Mouse (Mus musculus) thymus, postnatal 14 days (tissue): ENCODE measurements around the gene Celf2.

Experiments used
- DNase-seq: peaks from one replicate; pipeline ENCODE4 v3.0.0; 2021

Gene Celf2

DNA sequence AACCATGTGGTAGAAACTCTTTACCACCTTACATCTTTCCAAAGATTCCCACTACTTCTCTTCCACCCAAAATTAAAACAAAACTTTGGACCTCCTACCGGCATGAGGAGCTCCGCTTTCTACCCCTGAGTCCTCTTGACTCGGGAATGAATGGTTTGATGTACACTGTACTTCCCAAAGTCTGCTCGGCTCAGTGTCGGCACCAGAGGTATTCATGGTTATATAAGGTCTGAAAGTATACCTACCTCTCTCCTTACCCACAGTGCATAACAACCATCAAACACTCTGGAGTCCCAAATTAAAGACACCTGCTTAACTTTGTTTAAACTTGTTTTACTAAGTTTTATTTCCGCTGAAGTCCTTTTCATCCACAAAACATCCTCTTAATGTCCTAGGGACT is 679.3 kb downstream of the Celf2 start:
- no peak for DNase-seq

DNA sequence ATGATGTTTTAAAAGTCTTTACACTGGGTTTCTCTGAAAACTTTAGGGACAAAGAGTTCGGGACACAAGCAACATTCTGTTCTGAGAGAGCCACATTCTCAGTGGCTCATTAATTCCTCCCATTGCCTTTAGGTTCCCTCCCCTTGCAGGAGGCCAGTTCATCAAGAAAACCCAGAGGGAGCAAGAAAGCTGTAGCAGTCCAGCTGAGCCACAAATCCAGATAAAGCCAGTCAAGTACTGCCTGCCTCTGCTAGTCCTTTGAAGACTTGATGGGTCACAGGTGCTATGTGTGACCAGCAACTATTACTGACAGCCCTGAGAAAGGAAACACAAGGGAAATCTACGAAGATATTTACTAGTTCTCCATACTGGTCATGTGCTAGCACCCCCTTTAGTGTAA is 681.8 kb downstream of the Celf2 start:
- no peak for DNase-seq

GRCm38 (mm10) chr2:6823021-6823420 is 686.3 kb downstream of the Celf2 start:
- no peak for DNase-seq

DNA sequence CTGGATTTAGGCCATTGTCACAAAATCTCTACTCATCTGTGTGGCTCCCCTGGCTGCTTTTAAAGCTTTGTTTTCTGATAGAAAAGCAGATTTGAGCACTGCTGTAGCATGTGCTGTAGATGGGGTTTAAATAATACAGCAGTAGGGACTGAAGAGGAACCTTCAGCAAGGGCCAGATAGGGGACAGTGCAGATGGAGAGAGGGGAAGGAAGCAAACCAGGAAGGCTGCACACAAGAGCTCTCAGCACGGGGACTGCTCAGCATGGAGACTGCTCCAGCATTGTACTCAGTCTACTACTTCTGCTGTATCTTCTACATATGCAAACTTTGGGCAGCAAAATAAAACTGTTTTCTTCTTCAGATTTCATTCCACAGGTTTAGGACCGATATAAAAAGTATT is 687.8 kb downstream of the Celf2 start:
- DNase-seq, result no peak

DNA sequence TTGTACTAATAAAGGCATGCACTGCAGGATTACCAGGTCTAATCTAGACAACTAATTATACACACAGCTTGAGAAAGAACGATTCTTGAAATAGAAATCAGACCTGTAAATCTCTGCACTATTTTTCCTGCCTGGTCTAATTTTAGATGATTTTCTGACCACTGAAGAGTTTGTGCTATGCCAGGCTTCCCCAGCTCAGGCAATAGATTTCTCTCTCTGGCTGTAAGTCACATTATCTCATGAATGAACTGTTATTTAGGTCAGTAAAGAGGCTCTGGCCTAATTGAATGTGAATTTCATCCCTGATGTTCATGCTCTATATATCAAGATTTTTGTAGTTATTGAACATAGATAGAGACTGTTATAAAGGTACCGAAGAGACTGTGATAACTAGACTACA is 694.1 kb downstream of the Celf2 start:
- DNase-seq, result no peak

- no peak for DNase-seq
Observed at GRCm38 (mm10) chr2:6808736-6809135, 700.6 kb downstream of the Celf2 start.

DNA sequence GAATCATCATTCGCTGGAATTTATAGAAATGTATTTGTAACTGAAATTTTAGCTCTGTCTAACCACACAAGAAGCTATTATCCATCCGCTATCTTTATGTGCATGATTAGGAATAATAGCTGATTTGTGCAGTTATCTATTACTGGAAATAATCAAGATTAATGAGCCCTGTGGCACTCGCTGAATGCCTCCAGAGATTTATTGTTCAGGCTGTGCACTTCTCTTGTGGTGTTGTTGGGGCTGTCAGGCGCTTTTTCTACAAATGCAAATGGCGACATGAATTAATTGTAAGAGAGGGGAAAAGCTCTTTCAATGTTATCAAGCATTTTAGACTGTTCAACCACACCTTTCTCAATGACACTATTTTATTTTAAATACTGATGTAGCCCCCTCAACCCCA is 712.6 kb downstream of the Celf2 start:
- DNase-seq, result no peak

DNA sequence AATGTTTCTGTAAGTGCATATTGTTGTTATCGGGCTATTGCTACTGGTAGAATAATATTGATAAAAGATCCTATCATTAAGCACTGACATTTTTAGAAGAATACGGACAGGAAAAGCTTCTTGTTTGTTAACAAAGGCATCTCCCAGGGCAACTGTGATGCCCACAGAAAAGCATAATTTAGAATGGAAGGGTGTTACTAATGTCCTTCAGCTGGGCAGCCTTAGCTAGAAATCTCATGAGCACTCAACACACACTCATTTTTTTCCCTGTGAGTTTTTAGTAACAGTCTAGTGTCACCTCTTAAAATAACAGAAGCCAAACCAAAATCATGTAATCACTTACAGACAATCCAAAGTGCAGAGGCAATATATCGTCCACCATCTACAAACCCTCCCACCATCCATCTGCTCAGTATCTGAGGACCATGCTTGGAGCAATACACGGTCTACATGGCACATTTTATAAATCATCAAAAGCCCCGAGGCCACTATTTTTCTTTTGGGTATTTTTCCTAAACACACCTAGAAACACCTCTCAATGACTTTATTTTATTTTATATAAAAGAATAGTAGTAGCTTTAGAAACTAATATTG is 713.3 kb downstream of the Celf2 start:
- no peak for DNase-seq

DNA sequence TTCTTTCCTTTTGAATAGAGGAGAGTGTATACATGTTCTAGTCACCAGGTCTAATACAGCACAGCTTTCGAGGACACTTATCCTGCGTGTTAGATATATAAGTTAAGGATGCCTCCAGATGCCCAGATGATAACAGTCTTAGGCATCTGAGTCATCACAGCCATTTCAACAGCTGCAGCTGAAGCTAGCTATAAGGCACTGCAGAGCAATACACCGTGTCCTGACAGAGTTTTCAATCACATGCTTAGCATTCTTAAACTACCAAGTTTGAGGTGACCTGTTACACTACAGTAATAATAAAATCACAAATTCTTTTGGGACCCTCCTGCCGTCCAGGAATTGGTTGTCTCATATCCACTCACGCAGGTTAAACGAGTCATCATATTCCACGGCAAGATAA is 714.5 kb downstream of the Celf2 start:
- DNase-seq, result no peak

- no peak for DNase-seq
Observed at GRCm38 (mm10) chr2:6790876-6791275, 718.5 kb downstream of the Celf2 start.

- peak; percentile 39 for DNase-seq
Observed at GRCm38 (mm10) chr2:6786494-6787144, 722.7 kb downstream of the Celf2 start.

GRCm38 (mm10) chr2:6770214-6770613 is 739.1 kb downstream of the Celf2 start:
- no peak for DNase-seq

GRCm38 (mm10) chr2:6762381-6762780 is 747.0 kb downstream of the Celf2 start:
- no peak for DNase-seq

DNA sequence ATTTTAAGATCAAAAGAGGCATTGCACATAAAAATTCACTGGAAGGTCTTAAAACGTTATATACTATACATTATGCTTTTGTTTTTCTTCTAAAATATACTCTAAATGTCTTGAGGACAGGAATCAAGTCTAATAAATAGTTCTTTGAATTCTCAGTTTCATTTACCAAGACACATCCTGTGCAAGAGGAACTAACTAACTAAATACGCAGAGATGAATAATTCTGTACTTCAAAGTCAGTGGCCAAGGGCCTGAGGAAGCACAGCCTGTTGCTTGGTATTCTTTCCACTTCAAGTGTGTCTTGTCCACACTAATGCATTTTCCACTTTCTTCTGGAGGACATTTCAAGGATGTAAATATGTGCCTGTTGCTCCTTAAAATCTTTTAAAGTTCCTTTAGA is 766.2 kb downstream of the Celf2 start:
- DNase-seq, result no peak

DNA sequence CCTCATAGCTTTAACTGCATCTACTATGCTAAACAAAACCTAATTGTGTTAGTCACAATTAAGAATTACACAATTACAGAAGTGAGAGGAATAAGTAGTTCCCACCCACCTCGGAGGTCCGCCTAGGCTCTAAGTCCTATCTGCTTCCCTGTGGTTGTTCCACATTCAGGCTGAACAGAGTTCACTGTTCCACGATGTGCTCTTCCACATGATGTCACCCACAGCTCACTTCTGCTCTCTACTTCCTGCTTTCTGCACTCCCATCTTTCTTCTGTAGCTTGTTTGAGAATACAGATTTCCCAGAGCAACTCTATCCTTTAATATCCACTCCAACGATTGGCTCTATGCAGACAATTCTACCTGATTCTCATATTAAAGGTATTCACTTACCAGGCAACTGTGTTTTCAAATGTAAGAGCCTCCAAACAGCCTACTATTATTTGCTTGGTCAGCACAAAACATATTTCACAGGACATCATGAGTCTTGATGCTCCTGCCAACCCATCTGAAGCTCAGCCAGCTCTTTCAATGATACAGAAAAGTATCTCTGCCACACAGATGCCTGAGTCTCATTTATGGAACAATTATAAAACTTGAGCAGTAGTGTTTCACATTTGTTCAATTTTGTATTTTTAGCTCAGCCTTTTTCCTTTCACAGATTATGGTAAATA is 769.2 kb downstream of the Celf2 start:
- DNase-seq, result no peak

GRCm38 (mm10) chr2:6732026-6732425 is 777.3 kb downstream of the Celf2 start:
- DNase-seq, result no peak

GRCm38 (mm10) chr2:6730860-6731259 is 778.5 kb downstream of the Celf2 start:
- no peak for DNase-seq

- DNase-seq, result no peak
Observed at GRCm38 (mm10) chr2:6729984-6730383, 779.4 kb downstream of the Celf2 start.

GRCm38 (mm10) chr2:6728840-6729252 is 780.5 kb downstream of the Celf2 start:
- DNase-seq, result no peak

GRCm38 (mm10) chr2:6727366-6727765 is 782.0 kb downstream of the Celf2 start:
- DNase-seq, result no peak

GRCm38 (mm10) chr2:6726071-6726470 is 783.3 kb downstream of the Celf2 start:
- no peak for DNase-seq

DNA sequence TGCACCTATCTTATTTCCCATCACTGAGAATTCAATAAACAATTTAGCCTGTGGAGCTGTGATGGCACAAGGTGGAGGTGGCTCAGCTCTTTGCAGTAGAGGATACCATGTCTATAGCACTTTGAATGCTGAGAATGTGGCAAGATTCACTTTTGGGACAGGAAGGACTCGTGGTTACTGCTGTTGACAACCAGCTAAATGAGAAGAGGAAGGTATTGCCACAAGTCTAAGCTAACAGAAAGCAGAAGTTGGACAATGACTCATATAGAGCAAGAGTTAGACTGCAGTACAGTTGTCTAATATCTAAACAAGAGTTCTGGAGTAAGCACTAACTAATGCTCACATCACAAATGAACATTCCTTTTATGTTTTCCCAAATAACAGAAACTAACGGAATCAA is 785.8 kb downstream of the Celf2 start:
- DNase-seq, result no peak

GRCm38 (mm10) chr2:6721460-6722401 is 787.6 kb downstream of the Celf2 start:
- DNase-seq, result peak; percentile 65
